Mouse (Mus musculus) thymus, adult 2 months (tissue): Measurements from ENCODE around the gene Tmem33.

ENCODE experiments used
- CTCF ChIP-seq: fragments of 200-500 bp; IDR thresholded peaks from 2 replicates; pipeline ENCODE4 v1.5.1; 2012; ENCODE audit warnings: mild to moderate bottlenecking, control low read depth, low read length, moderate library complexity, borderline replicate concordance; ENCODE audit not compliant: control insufficient read depth, poor library complexity, insufficient read depth; ENCODE audit errors: extremely low read depth
- POLR2A ChIP-seq: fragments of 200-500 bp; IDR thresholded peaks from 2 replicates; pipeline ENCODE4 v1.6.1; 2012; ENCODE audit warnings: mild to moderate bottlenecking, low read length, control low read depth, moderate library complexity; ENCODE audit not compliant: control insufficient read depth, poor library complexity, insufficient read depth; ENCODE audit errors: extremely low read depth

DNA sequence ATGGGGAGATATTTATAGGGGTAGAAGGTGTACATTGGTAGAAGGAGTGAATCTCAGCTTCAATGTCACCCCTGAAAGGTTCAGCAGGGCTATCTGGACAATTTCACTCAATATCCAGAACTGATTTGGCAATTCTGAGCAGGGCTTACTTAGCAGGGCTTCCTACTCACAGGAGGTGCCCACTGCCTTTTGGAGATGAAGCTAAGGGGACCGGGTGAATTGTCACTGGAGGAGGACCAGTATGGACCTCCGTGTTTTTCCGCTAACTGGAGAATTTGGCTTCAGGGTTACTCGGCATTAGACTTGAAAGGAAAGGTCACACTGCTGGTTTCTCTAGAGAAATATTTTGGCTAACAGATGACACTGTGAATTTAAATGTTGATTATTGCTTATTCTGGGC, 25.7 kb upstream of the Tmem33 start:
- TF ChIP-seq POLR2A (no peak), CTCF (no peak)
